Mouse (Mus musculus) stomach, embryonic 16.5 days (tissue): ENCODE measurements around the gene Zmym4. TPM values are rescaled to one million over a fixed set of nuclear protein-coding genes. Genes with fewer than 3 reads are reported as not detected.
"Not testable (repeated sequence)": the region's sequence is repeated elsewhere in the genome, so short reads cannot be mapped to it uniquely, and the experiment has no call there.

Source experiments
- ATAC-seq: fragments of 200-750 bp; cut with Nextera tagmentation; 2 replicates; pipeline ENCODE4 v1.8.0; 2017; ENCODE audit warnings: moderate number of reproducible peaks, moderate TSS enrichment; ENCODE audit not compliant: insufficient read depth, low FRiP score
- H3K27ac ChIP-seq: fragments of 300-500 bp; sonication (generic); 2 replicates; pipeline ENCODE4 v1.5.1; 2014; ENCODE audit warnings: low read length
- H3K27me3 ChIP-seq: fragments of 300-500 bp; sonication (generic); 2 replicates; pipeline ENCODE4 v1.6.1; 2014; ENCODE audit warnings: low read length, control low read depth, mixed read lengths; ENCODE audit not compliant: control insufficient read depth, insufficient read depth
- H3K36me3 ChIP-seq: fragments of 300-500 bp; sonication (generic); 2 replicates; pipeline ENCODE4 v1.6.1; 2014; ENCODE audit warnings: low read length; ENCODE audit not compliant: control insufficient read depth, insufficient read depth
- H3K4me1 ChIP-seq: fragments of 300-500 bp; sonication (generic); 2 replicates; pipeline ENCODE4 v1.6.1; 2014; ENCODE audit warnings: low read length, control low read depth, mixed read lengths; ENCODE audit not compliant: control insufficient read depth, insufficient read depth
- H3K4me2 ChIP-seq: fragments of 300-500 bp; sonication (generic); 2 replicates; pipeline ENCODE4 v1.6.1; 2014; ENCODE audit warnings: low read depth, low read length, mixed read lengths
- H3K4me3 ChIP-seq: fragments of 300-500 bp; sonication (generic); replicated peaks from 2 replicates; pipeline ENCODE4 v1.5.1; 2014; ENCODE audit warnings: mild to moderate bottlenecking, low read length
- H3K9ac ChIP-seq: fragments of 300-500 bp; sonication (generic); 2 replicates; pipeline ENCODE4 v1.6.1; 2014; ENCODE audit warnings: low read length
- H3K9me3 ChIP-seq: fragments of 300-500 bp; sonication (generic); replicated peaks from 2 replicates; pipeline ENCODE4 v1.6.1; 2016; ENCODE audit warnings: low read length, control low read depth; ENCODE audit not compliant: control insufficient read depth
- WGBS: fragments of 180-500 bp; shearing (Covaris S2); extraction: QIAGEN DNeasy Blood & Tissue Kit; methylation state at CpG from one replicate; pipeline ENCODE4 v1.1.7; 2014; 5-methylcytosine and 5-hydroxymethylcytosine counted together
- polyA plus RNA-seq: library from polyadenylated mRNA; unstranded; fragments of >200 nt; fragmentation: Nextera tagmentation; extraction: Ambion mirVana; gene quantifications from 2 replicates; pipeline ENCODE4 v1.2.1, GENCODE M21; 2015

Gene Zmym4
- polyA plus RNA-seq = 12.3 and 16.6 TPM in 2 replicates

GRCm38 (mm10) chr4:126967864-126968821, at the start of gene Zmym4:
Gene Zmym4 (minus strand): TSS chr4:126968135.
- Histone ChIP-seq H3K27ac (peak within 1 kb of the TSS; percentile 95), H3K4me1 (peaks cover 4% of the 10 kb centered on the region; the same call in 1 of the 2 replicates), H3K4me2 (peak within 1 kb of the TSS; percentile 54), H3K27me3 (no peaks in the 10 kb centered on the region), H3K9ac (peak within 1 kb of the TSS; percentile 100), H3K4me3 (peak within 1 kb of the TSS; percentile 96), H3K9me3 (no peaks in the 10 kb centered on the region), H3K36me3 (no peaks in the 10 kb centered on the region)
- ATAC-seq = peak; percentile 97
- 6% methylated on average over 53 of the region's 54 CpGs for WGBS

- Histone ChIP-seq H3K4me2 (no peak overlapping the region), H3K27me3 (no peaks in the 10 kb centered on the region), H3K9me3 (no peaks in the 10 kb centered on the region), H3K27ac (no peak overlapping the region), H3K36me3 (no peaks in the 10 kb centered on the region), H3K4me3 (no peak overlapping the region), H3K4me1 (peaks cover 3% of the 10 kb centered on the region; the same call in 1 of the 2 replicates), H3K9ac (no peak overlapping the region)
- no peak for ATAC-seq
- WGBS = 80% methylated on average over 4 of the region's 4 CpGs
These were observed 48.4 kb upstream of the Zmym4 start for GRCm38 (mm10) chr4:127016366-127016765.

- H3K36me3 ChIP-seq, H3K27ac ChIP-seq, H3K4me1 ChIP-seq, H3K9me3 ChIP-seq, H3K27me3 ChIP-seq: not testable (repeated sequence)
- 9% methylated on average over 14 of the region's 26 CpGs for WGBS
- peak; percentile 91; the same call in 1 of the 2 replicates for ATAC-seq
- Histone ChIP-seq H3K4me3 (peak overlapping the region; percentile 41), H3K9ac (peak overlapping the region; percentile 48; the same call in 1 of the 2 replicates), H3K4me2 (peak overlapping the region; percentile 35; the same call in 1 of the 2 replicates)
These were observed 47.5 kb upstream of the Zmym4 start for GRCm38 (mm10) chr4:127015294-127015993.

- no peaks in the 10 kb centered on the region for H3K27me3 ChIP-seq
- no peaks in the 10 kb centered on the region for H3K9me3 ChIP-seq
- 17% methylated on average over 25 of the region's 25 CpGs for WGBS
- H3K4me2 ChIP-seq = peak overlapping the region; percentile 60
- H3K9ac ChIP-seq = peak overlapping the region; percentile 62
- H3K27ac ChIP-seq = no peak overlapping the region
- peaks cover 7% of the 10 kb centered on the region; the same call in 1 of the 2 replicates for H3K4me1 ChIP-seq
- H3K36me3 ChIP-seq = no peaks in the 10 kb centered on the region
- peak; percentile 64; the same call in 1 of the 2 replicates for ATAC-seq
- H3K4me3 ChIP-seq = peak overlapping the region; percentile 41
These were observed 37.4 kb upstream of the Zmym4 start for GRCm38 (mm10) chr4:127005113-127005936.

GRCm38 (mm10) chr4:127004384-127004783, 36.4 kb upstream of the Zmym4 start:
- no peak for ATAC-seq

GRCm38 (mm10) chr4:127000601-127001105, 32.7 kb upstream of the Zmym4 start:
- no peaks in the 10 kb centered on the region for H3K27me3 ChIP-seq
- H3K27ac ChIP-seq = no peak overlapping the region
- peaks cover 7% of the 10 kb centered on the region; the same call in 1 of the 2 replicates for H3K4me1 ChIP-seq
- no peaks in the 10 kb centered on the region for H3K9me3 ChIP-seq
- H3K9ac ChIP-seq = no peak overlapping the region
- WGBS = 45% methylated on average over 8 of the region's 8 CpGs
- H3K4me3 ChIP-seq = no peak overlapping the region
- no peaks in the 10 kb centered on the region for H3K36me3 ChIP-seq
- no peak overlapping the region for H3K4me2 ChIP-seq
- no peak for ATAC-seq

More at GRCm38 (mm10) chr4:127004384-127004783, 36.4 kb upstream of the Zmym4 start:
- 71% methylated on average over 3 of the region's 3 CpGs for WGBS
- H3K9ac ChIP-seq = no peak overlapping the region
- H3K4me2 ChIP-seq = no peak overlapping the region
- H3K4me3 ChIP-seq = no peak overlapping the region
- no peaks in the 10 kb centered on the region for H3K36me3 ChIP-seq
- no peak overlapping the region for H3K27ac ChIP-seq
- peaks cover 7% of the 10 kb centered on the region; the same call in 1 of the 2 replicates for H3K4me1 ChIP-seq
- no peaks in the 10 kb centered on the region for H3K27me3 ChIP-seq
- H3K9me3 ChIP-seq = no peaks in the 10 kb centered on the region

- H3K9ac ChIP-seq, H3K4me2 ChIP-seq, H3K27ac ChIP-seq, H3K36me3 ChIP-seq, H3K9me3 ChIP-seq, H3K27me3 ChIP-seq, H3K4me1 ChIP-seq, H3K4me3 ChIP-seq, ATAC-seq: not testable (repeated sequence)
- WGBS = 94% methylated on average over 16 of the region's 16 CpGs
These were observed 31.4 kb upstream of the Zmym4 start for GRCm38 (mm10) chr4:126999372-126999771.

- H3K4me1 ChIP-seq = no peaks in the 10 kb centered on the region
- no peak overlapping the region for H3K4me2 ChIP-seq
- H3K36me3 ChIP-seq = no peaks in the 10 kb centered on the region
- H3K9ac ChIP-seq = no peak overlapping the region
- H3K27me3 ChIP-seq = no peaks in the 10 kb centered on the region
- no peak overlapping the region for H3K27ac ChIP-seq
- no peaks in the 10 kb centered on the region for H3K9me3 ChIP-seq
- WGBS = 63% methylated on average over 5 of the region's 5 CpGs
- no peak overlapping the region for H3K4me3 ChIP-seq
- no peak for ATAC-seq
These were observed 24.4 kb upstream of the Zmym4 start for GRCm38 (mm10) chr4:126992356-126992755.
